Mouse (Mus musculus) thymus, postnatal 10 days (tissue): ENCODE data around the gene Aldoc.

ENCODE experiments used
- DNase-seq, 2 experiments: peaks; one replicate each; pipeline ENCODE4 v3.0.0; 2021; ENCODE audit warnings: low spot score in 2 of 2

Gene Aldoc

DNA sequence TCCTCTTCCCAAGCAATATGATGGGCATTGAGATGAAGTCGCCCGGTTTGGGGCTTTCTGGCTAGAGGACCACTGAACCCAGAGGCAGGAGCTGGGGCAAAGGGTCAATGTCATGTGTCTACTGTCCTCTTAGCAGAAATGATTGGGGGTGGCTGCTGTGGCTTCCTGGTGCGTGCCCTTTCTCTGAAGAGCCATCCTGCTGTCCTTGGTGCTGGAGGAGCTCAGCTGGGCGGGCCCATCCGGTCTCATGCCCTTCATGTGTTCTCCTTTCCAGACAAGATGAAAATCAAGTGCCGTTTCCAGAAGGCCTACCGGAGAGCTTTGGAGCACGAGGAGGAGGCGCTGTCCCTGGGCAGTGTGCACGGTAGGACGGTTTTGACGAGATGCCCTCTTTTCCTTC, 9.9 kb downstream of the Aldoc start:
- DNase-seq: no peak

DNA sequence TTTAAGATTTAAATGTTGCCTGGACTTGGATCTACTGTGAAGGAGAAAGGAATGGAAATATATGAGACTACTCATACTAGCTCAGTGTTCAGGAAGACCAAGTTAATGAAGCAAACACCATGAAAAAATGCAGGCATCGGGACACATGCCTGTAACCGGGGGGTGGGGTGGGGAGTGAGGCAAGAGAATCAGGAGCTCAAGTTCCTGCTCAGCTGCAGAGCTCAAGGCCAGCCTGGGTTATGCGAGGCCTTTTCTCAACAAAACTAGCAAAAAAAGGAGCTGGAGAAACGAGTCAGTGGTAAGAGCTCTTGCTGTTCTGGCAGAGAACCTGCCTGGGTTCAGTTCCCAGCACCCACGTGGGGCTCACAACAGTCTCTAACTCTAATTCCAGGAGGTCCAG, 11.2 kb downstream of the Aldoc start:
- no peak for DNase-seq

GRCm38 (mm10) chr11:78337040-78337439, 14.3 kb downstream of the Aldoc start:
- DNase-seq: no peak

GRCm38 (mm10) chr11:78341702-78342101, 18.9 kb downstream of the Aldoc start:
- no peak for DNase-seq

DNA sequence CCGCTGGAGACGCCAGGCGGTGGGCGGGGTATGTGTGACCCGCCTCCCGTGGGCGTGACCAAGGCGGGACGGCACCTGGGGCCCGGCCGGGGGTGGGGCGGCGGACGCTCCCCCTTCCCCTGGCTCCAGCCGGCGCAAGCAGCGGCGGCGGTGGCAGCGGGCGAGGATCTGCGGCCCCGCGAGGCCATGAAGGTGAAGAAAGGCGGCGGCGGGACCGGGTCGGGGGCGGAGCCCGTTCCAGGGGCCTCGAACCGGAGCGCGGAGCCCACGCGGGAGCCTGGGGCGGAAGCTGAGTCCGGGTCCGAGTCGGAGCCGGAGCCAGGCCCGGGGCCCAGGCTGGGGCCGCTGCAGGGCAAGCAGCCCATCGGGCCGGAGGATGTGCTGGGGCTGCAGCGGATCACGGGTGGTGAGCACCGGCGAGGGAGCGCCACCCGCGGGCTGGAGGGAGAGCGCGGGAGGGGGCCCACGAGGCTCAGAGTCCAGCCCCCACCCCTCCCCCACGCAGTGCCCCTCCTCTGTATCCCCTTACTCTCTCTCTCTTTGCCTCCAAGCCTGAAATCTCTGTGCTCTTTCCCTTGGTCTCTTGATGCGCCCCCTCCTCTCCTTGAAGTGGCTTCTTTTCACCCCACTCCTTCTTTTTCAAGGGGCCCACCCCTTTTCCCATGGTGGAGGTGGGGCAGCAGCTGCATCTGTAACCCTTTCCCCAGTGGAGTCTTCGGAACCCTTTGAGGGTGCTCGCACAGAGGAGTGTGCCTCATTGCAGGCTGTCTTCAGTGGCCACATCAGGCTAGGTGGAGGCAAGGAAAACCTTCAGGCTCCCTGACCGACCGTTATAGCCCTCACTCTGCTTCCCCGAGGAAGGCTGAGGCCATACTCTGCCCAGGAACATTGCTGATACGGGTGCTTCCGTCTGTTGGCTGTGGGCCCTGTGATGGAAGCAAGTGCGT, 20.9 kb downstream of the Aldoc start, which contains the start of gene Unc119:
Unc119 (plus strand) TSS at position 102 of the 947 bp plus-strand sequence.
- peak; percentile 67 to 76 for DNase-seq

DNA sequence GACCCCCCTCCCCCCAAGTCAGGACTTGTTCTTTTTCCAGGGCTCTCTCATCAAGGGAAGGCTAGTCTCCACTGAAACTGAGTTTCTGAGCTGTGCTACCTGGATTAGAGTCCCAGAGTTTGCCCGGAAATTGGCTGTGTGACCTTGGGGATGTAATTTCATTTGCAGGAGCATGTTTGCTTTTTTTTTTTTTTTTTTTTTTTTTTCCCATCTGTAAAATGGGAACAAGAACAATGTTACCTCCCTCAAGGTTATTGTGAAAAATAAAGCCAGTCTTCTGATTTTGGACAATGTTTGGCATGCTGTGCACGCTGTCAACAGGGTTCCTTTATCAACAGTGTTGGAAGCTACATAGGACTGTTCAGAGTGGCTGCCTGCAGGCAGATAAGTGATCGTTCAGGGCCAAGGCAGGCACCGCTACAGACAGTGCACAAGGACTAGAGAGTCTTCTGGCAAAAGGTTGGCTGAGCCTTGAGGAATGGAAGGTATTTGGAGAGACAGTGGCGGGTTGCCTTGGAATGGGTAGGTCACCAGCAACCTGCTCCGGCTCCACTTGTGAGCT, 21.6 kb downstream of the Aldoc start:
- DNase-seq: no peak

DNA sequence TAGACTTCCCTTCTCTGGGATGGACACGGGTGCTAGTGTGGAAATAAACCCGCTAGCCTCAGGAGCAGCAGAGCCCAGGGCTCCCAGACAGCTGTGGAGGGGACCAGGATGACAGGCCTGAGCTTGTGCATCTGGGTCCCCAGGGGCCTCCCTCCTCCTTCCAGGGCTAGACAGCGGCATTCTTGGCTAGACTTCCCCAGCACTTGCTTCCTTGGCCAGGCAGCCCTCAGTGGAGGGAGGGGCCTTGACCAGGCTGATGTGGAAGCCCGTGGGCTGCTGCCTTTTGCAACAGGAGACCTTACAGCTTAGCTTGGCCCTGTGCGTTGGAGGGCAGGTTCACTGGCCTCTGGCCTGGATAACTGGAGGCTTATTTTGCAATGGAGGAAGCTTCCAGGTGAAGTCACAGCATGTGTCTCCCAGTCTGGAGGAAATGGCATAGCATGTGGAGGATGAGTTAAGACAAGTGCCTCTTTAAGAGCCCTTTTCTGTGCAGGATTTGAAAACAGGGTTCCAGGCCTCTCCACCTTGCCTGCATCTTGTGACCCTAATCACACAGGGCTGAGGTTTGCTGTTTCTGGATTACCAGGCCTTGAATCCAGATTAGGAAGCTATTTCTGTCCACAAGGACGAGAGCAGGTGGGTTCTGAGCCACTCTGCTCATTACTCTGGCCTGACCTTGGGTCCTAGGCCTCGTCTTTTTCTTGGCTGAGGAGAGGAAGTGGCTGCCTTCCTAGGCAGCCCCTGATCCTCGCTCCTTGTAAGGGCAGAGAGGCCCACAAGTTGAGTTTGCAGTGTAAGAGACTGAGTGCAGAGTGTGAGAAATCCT, 22.3 kb downstream of the Aldoc start:
- no peak for DNase-seq

- DNase-seq: peak in 1 of 2 experiments; percentile 21
Observed at GRCm38 (mm10) chr11:78345801-78346200, 23.0 kb downstream of the Aldoc start.

DNA sequence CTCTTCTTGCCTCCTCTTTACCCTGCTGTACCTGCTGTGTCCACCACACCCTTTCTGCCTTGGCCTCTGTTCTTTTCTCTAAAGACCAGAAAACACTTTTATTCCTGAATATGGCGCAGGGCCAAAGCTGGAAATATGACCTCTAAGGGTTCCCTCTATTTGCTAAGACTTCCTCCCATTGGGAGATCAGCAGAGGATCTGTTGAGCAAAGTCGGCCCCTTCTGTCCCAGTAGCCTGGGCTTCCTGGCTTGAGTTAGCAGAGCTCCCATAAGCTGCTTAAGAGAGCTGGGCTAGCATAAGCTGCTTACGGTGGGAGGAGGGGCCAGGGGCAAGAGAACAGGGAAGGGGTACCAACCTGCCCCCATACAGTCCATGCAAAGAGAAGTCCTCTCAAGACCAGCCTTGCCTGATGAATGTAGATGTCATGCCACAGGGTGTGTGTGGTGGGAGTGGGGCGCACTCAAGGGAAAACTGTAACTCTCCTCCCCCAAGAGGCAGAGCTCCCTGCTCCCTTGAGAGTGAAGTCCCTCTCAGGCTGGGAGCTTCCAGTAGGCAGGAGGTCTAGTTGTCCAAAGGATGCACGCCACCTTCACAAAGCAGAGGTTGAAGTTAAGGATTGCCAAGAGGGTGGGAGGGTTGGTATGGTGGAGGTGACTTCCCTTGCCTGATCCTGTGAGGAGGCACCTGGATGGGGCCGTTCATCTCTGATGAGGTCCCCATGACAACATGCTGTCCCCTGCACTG, 23.7 kb downstream of the Aldoc start:
- DNase-seq: no peak

- peak in 1 of 2 experiments; percentile 63 for DNase-seq
Observed at GRCm38 (mm10) chr11:78347070-78347754, 24.4 kb downstream of the Aldoc start.

- no peak for DNase-seq
Observed at GRCm38 (mm10) chr11:78347908-78348307, 25.1 kb downstream of the Aldoc start.

DNA sequence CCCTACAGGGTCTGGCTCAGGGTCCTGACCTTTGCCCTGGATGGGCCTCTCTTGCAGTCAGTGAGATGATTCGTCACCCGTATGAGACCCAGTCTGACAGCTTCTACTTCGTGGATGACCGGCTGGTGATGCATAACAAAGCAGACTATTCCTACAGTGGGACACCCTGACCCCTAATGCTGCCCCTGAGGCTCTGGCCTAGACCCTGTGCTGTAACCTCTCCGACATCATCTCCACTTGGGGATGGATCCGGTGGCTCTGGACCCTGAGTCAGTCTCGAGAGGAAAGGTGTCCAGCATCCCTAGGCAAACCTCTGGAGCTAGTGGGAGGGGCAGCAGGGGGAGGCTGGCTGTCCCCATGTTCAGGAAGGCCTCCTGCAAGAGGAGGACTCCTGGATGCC, 25.7 kb downstream of the Aldoc start:
- DNase-seq: no peak

DNA sequence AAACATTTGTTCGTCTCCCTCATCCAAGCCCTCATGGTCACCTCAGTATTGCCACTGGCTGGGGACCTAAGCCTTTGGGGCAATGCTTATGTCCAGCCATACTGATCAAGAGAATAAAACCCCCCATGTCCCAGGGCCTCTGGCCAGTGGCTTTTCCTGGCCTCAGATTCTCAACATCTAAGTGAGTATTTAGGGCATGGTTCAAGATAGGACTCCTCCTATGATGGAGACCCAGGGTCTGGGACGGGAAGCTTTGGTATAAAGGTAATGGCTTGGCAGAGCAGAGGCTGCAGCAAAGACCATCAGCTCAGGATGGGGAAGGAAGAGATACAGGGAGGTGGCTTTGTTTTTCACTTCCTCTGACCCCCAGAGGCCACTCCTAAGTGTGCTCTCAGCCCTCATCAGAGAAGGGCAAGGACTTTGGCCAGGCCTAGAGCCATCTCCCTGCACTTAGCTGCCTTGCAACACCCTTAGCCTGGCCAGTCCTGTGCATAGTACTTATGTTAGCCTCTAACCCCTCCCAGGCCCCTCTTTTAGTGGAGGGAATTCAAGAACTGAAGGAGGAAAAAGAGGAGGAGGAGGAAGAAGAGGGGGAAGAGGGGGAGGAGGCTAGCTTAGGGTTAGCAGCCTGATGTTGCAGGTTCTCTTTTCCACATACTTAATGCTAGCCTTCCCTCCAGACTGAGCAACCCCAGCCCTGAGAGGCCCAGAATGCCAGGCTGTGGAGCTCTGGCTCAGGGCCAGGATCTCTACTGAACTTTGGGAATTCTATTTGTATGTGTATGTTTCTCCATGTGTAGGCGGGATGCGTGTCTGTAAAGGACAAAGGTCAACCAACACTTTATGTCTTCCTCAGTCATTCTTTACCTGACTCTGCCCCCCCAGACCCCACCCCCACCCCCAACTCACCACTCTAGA, 26.9 kb downstream of the Aldoc start:
- DNase-seq: no peak

DNA sequence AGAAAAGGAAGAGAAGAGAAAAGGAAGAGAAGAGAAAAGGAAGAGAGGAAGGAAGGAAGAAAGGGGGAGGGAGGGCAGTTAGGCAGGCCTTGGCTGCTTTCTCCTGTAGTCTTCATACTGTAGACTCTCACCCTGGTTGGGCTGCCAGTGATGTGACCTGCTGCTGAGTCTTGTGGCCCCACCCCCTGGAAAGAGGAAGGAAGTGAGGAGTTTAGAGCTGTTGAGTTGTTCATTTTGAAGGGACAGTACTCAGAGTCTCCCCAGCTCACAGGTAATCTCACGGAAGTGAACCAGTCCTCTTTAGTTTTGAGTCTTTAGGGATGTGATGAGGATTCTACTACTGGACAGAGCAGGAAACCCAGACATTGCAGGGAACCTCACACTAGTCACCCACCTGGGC, 30.3 kb downstream of the Aldoc start:
- no peak for DNase-seq

- DNase-seq: no peak
Observed at GRCm38 (mm10) chr11:78354905-78355304, 32.1 kb downstream of the Aldoc start.

GRCm38 (mm10) chr11:78355471-78356238, 32.9 kb downstream of the Aldoc start:
- DNase-seq: peak in 1 of 2 experiments; percentile 73

DNA sequence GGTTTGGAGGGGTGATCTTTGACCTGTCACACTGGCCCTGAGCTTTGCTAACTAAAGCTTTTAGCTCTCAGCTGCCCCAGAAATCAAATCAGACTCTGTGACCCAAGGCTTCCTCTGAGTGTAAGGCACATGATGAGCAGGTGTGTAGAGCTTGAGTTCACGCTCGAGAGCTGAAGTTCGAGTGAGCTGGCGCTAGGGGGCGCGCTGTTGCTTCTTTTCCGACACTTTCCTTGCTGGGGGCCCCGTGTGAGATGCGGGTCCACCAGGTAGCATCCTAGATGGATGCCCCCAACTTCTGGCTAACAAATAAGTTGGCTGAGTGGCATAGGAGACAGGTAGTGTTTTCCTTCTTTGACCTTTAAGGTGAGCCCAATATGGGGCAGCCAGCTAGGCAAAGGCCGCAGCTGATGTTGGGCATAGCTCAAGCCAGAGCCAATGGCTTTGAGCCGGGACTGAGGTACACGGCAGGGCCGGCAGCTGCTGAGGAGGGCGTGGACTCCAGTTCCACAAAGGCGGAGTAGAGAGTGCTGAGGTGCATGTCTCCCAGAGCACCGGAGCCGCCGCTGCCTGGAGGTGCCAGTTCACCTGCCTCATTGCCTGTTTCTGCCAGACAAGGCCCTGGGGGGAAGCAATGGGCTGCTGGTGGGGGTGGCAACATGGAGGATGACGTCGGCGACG, 35.7 kb downstream of the Aldoc start:
- peak; percentile 39 to 62 for DNase-seq

DNA sequence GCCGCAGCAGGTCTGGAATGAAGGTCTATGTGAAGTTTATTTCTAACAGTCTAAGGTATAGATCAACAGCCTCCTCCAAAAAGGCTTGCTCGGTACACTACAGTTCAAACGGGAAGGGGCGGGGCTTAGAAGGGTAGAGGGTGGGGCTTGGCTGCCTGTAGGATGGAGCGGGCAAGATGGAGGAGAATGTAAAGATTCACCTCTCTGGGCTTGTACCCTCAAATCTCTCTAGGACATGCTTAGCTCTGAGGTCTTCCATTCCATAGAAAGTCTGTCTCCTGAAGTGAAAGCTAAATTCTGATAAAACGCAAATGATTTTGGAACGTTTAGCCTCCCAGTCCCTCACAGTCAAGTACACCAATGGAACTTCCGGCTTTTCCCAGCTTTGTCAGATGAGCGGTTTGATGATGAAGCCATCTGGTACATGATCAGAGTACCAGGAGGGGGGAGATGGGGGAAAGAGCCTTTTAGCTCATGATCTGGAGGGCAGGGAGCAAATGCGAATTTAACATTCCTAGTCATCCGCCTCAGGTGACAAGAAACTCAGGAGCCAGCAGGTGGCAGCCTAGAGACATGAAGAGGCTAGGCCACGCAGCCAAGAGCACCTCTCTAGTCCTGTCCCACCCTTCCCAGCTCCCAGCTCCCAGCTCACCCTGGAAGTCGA, 37.5 kb downstream of the Aldoc start:
- peak; percentile 48 to 72 for DNase-seq
